18 mouse cellular contexts compared by ENCODE assay signal in the genomic region with DNA sequence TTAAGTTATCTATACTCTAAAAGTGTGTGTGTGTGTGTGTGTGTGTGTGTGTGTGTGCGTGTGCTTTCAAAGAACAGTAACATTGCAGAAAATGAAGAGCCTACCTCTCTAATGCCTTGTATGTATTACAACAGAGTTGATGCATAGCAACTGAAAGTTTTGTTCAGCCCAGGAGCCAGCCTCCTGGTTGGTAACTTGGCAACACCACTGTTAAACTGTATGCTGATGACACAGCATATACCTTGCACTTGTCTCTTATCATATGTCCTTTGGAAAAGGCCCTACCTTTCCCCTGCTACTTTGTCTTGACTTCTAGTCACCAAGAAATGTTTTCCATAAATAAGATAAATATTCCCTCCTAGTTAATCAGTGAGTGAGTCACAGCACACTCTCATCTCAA. TPM values are rescaled to one million over a fixed set of nuclear protein-coding genes. Genes with fewer than 3 reads are reported as not detected.
DNase-seq lines count a peak whose midpoint lies in the region; ATAC-seq and TF ChIP-seq lines count a peak whose summit lies in the region.
"Had no signal": no experiment of that assay in that cellular context is flagged by ENCODE, and none has a peak within 500 bp of the region (broad histone marks: within the 10 kb centered on the region; RNA-seq: fewer than 3 reads in every experiment).

No protein-coding gene starts in this region.

- no peak overlapping the region for H3K4me3 ChIP-seq in kidney, postnatal 0 days (replicated peaks; ENCODE audit: low read depth, low read length)
- no peak overlapping the region for H3K4me3 ChIP-seq in stomach, postnatal 0 days (ENCODE audit: low read depth, low read length)
- no peak overlapping the region for H3K4me3 ChIP-seq in heart, embryonic 12.5 days
- H3K4me3 ChIP-seq: embryonic facial prominence, embryonic 12.5 days; forebrain, embryonic 15.5 days; heart, embryonic 13.5 days; hindbrain, embryonic 15.5 days had no signal

- no peak overlapping the region for H3K9ac ChIP-seq in kidney, postnatal 0 days (ENCODE audit: low read depth, low read length)
- H3K9ac ChIP-seq in stomach, postnatal 0 days (ENCODE audit: low read length) = no peak overlapping the region
- no peak overlapping the region for H3K9ac ChIP-seq in heart, embryonic 12.5 days
- H3K9ac ChIP-seq: embryonic facial prominence, embryonic 12.5 days; forebrain, embryonic 15.5 days; heart, embryonic 13.5 days; hindbrain, embryonic 15.5 days had no signal

- 94% methylated on average over 1 of the region's 1 CpGs for WGBS in kidney, postnatal 0 days
- 81% methylated on average over 1 of the region's 1 CpGs for WGBS in stomach, postnatal 0 days
- 92% methylated on average over 1 of the region's 1 CpGs for WGBS in heart, embryonic 12.5 days

- TF ChIP-seq EP300 in stomach, postnatal 0 days (optimal IDR thresholded peaks at IDR 0.05) = no peak

- no peaks in the 10 kb centered on the region for H3K9me3 ChIP-seq in kidney, postnatal 0 days (replicated peaks; ENCODE audit: low read length)
- no peaks in the 10 kb centered on the region for H3K9me3 ChIP-seq in stomach, postnatal 0 days (ENCODE audit: control insufficient read depth, low read length)
- no peaks in the 10 kb centered on the region for H3K9me3 ChIP-seq in heart, embryonic 12.5 days (replicated peaks)
- H3K9me3 ChIP-seq: embryonic facial prominence, embryonic 12.5 days; forebrain, embryonic 15.5 days; heart, embryonic 13.5 days; hindbrain, embryonic 15.5 days had no signal

- no peaks in the 10 kb centered on the region for H3K27me3 ChIP-seq in kidney, postnatal 0 days (ENCODE audit: insufficient read depth, low read length)
- no peaks in the 10 kb centered on the region for H3K27me3 ChIP-seq in stomach, postnatal 0 days (ENCODE audit: control insufficient read depth, insufficient read depth, low read length)
- no peaks in the 10 kb centered on the region; the same call in 1 of the 2 replicates for H3K27me3 ChIP-seq in heart, embryonic 12.5 days (replicated peaks)
- H3K27me3 ChIP-seq: embryonic facial prominence, embryonic 12.5 days; forebrain, embryonic 15.5 days; hindbrain, embryonic 15.5 days had no signal

- H3K36me3 ChIP-seq in kidney, postnatal 0 days (ENCODE audit: insufficient read depth, low read length) = no peaks in the 10 kb centered on the region
- no peaks in the 10 kb centered on the region for H3K36me3 ChIP-seq in stomach, postnatal 0 days (ENCODE audit: control insufficient read depth, insufficient read depth, low read length)
- no peaks in the 10 kb centered on the region for H3K36me3 ChIP-seq in heart, embryonic 12.5 days
- H3K36me3 ChIP-seq: embryonic facial prominence, embryonic 12.5 days; forebrain, embryonic 15.5 days; heart, embryonic 13.5 days; hindbrain, embryonic 15.5 days had no signal

- ATAC-seq in kidney, postnatal 0 days (replicated peaks; ENCODE audit: low FRiP score, low read depth) = no peak
- peak; percentile 67 for ATAC-seq in granulocyte monocyte progenitor cell, adult 5-6 weeks (replicated peaks; ENCODE audit: poor library complexity, severe bottlenecking)
- peak; percentile 52; the same call in 1 of the 2 replicates for ATAC-seq in megakaryocyte, adult 5-6 weeks (ENCODE audit: poor library complexity, severe bottlenecking)
- ATAC-seq in stomach, postnatal 0 days (ENCODE audit: low FRiP score, low TSS enrichment) = peak; percentile 83
- no peak for ATAC-seq in heart, embryonic 12.5 days (ENCODE audit: insufficient number of reproducible peaks, low FRiP score)
- ATAC-seq: forebrain, embryonic 15.5 days had no signal

- DNase-seq in kidney, postnatal 0 days (ENCODE audit: low spot score) = no peak
- no peak for DNase-seq in kidney, adult 9 months
- peak; percentile 40 for DNase-seq in stomach, postnatal 0 days (ENCODE audit: low spot score)
- DNase-seq in testis, postnatal 10 days (ENCODE audit: low spot score) = no peak
- DNase-seq in thymus, postnatal 25 days = no peak
- DNase-seq: adrenal gland, adult 8-10 months; adrenal gland, postnatal 36 days; cerebellum, adult 8-10 months; cerebellum, postnatal 14 days; gastrocnemius, postnatal 14 days; heart, postnatal 36 days had no signal

- H3K4me2 ChIP-seq in kidney, postnatal 0 days (ENCODE audit: low read length) = no peak overlapping the region
- H3K4me2 ChIP-seq in stomach, postnatal 0 days (replicated peaks; ENCODE audit: low read depth) = no peak overlapping the region
- H3K4me2 ChIP-seq in heart, embryonic 12.5 days = no peak overlapping the region
- H3K4me2 ChIP-seq: embryonic facial prominence, embryonic 12.5 days; forebrain, embryonic 15.5 days; heart, embryonic 13.5 days; hindbrain, embryonic 15.5 days had no signal

- 0 out of 2 replicates have a peak overlapping the region, but pooled peaks have one; percentile 19 for H3K27ac ChIP-seq in kidney, postnatal 0 days
- no peak overlapping the region for H3K27ac ChIP-seq in stomach, postnatal 0 days (replicated peaks)
- no peak overlapping the region for H3K27ac ChIP-seq in heart, embryonic 12.5 days (ENCODE audit: poor library complexity, severe bottlenecking)
- H3K27ac ChIP-seq: embryonic facial prominence, embryonic 12.5 days; forebrain, embryonic 15.5 days; heart, embryonic 13.5 days; hindbrain, embryonic 15.5 days had no signal

- TF ChIP-seq CTCF in kidney, postnatal 0 days (IDR thresholded peaks at IDR 0.05; ENCODE audit: low read depth) = no peak
- no peak for TF ChIP-seq CTCF in stomach, postnatal 0 days (IDR thresholded peaks at IDR 0.05; ENCODE audit: low read depth)

- no peaks in the 10 kb centered on the region; the same call in 1 of the 2 replicates for H3K4me1 ChIP-seq in kidney, postnatal 0 days (replicated peaks; ENCODE audit: insufficient read depth, low read length)
- H3K4me1 ChIP-seq in stomach, postnatal 0 days (replicated peaks; ENCODE audit: control insufficient read depth, insufficient read depth) = no peaks in the 10 kb centered on the region
- H3K4me1 ChIP-seq in heart, embryonic 12.5 days (replicated peaks) = no peaks in the 10 kb centered on the region
- H3K4me1 ChIP-seq: forebrain, embryonic 15.5 days; heart, embryonic 13.5 days; hindbrain, embryonic 15.5 days had no signal

RNA-seq across cellular contexts. Expression of gene Papss2, which starts 7.9 kb away (rescaled TPM):
- 27.1 and 28.3 TPM in 2 replicates for polyA plus RNA-seq in kidney, postnatal 0 days (2015; fragmentation: Nextera tagmentation; extraction: Ambion mirVana)
- 45.0 and 49.3 TPM in 2 replicates for total RNA-seq in granulocyte monocyte progenitor cell, adult 5-6 weeks (2014; fragmentation: Nextera tagmentation)
- total RNA-seq in granulocyte monocyte progenitor cell, adult 5-6 weeks (2017) = 28.9 and 29.5 TPM in 2 replicates
- 61.6 and 72.8 TPM in 2 replicates for total RNA-seq in megakaryocyte, adult 5-6 weeks (2015)
- 35.9 and 42.1 TPM in 2 replicates for total RNA-seq in megakaryocyte, adult 5-6 weeks (2017)
- 20.8 and 29.9 TPM in 2 replicates for polyA plus RNA-seq in stomach, postnatal 0 days (2015; fragmentation: Nextera tagmentation; extraction: Ambion mirVana)
- polyA plus RNA-seq in heart, embryonic 12.5 days (2016; fragmentation: Nextera tagmentation; extraction: Ambion mirVana) = 27.1 and 27.5 TPM in 2 replicates

Comparison
In these comparisons a context has a peak if more than half of its experiments do, and no peak if none do; other contexts are left out.
1. ATAC-seq: peak in granulocyte monocyte progenitor cell, adult 5-6 weeks (single experiment), megakaryocyte, adult 5-6 weeks (single experiment) and stomach, postnatal 0 days (single experiment); none in kidney, postnatal 0 days (single experiment) and heart, embryonic 12.5 days (single experiment).